Comparison of ENCODE assay signal across 9 mouse cellular contexts in genomic region chr7:140922398-140923069, GRCm38 (mm10). TPM values are rescaled to one million over a fixed set of nuclear protein-coding genes. Genes with fewer than 3 reads are reported as not detected.
DNase-seq lines count a peak whose midpoint lies in the region; ATAC-seq and TF ChIP-seq lines count a peak whose summit lies in the region.
"Had no signal": no experiment of that assay in that cellular context is flagged by ENCODE, and none has a peak within 500 bp of the region (broad histone marks: within the 10 kb centered on the region; RNA-seq: fewer than 3 reads in every experiment).

No protein-coding gene starts in this region.

- 0 out of 2 replicates have a peak, but pooled peaks have one; percentile 20 for TF ChIP-seq POLR2A in liver, adult 2 months (IDR thresholded peaks at IDR 0.05; ENCODE audit: extremely low read depth, insufficient read depth, low read length)

- DNase-seq in layer of hippocampus, postnatal 10 days (ENCODE audit: low spot score in 2 of 2): peak; percentile 52 to 58
- no peak for DNase-seq in layer of hippocampus, adult 11-12 months (ENCODE audit: low spot score)
- peak; percentile 79 for DNase-seq in brain, adult 2 months (ENCODE audit: low read depth, low spot score)
- peak; percentile 70 for DNase-seq in forebrain, embryonic 11.5 days (ENCODE audit: low spot score)
- DNase-seq in liver, adult 2 months (ENCODE audit: extremely low read depth, low read depth, low spot score): peak; percentile 94
- no peak for DNase-seq in frontal cortex, postnatal 10 days (ENCODE audit: low spot score in 2 of 2)

- H3K4me2 ChIP-seq in forebrain, embryonic 11.5 days (ENCODE audit: low read depth, low read length, severe bottlenecking): peak overlapping the region; percentile 81
- H3K4me2 ChIP-seq in hindbrain, embryonic 15.5 days: peak overlapping the region; percentile 99

- WGBS in forebrain, embryonic 11.5 days: under 1% methylated on average over 49 of the region's 49 CpGs
- under 1% methylated on average over 49 of the region's 49 CpGs for WGBS in hindbrain, embryonic 15.5 days
- WGBS in liver, adult 2 months: 10% methylated on average over 49 of the region's 49 CpGs

- ATAC-seq in forebrain, embryonic 11.5 days (replicated peaks; ENCODE audit: low FRiP score): peak; percentile 30; the same call in 1 of the 2 replicates
- ATAC-seq in hindbrain, embryonic 15.5 days (ENCODE audit: low FRiP score, low read depth): peak; percentile 76
- 0 out of 2 replicates have a peak, but pooled peaks have one; percentile 10 for ATAC-seq in monocyte, adult 5-6 weeks (replicated peaks; ENCODE audit: insufficient number of reproducible peaks, low FRiP score, low TSS enrichment, poor library complexity, severe bottlenecking)

- H3K4me3 ChIP-seq in forebrain, embryonic 11.5 days (ENCODE audit: low read depth, low read length): peak overlapping the region; percentile 30
- peak overlapping the region; percentile 51 for H3K4me3 ChIP-seq in hindbrain, embryonic 15.5 days
- peak overlapping the region; percentile 3; the same call in 1 of the 2 replicates for H3K4me3 ChIP-seq in liver, adult 2 months (ENCODE audit: insufficient read depth, low read depth, low read length)

- no peak overlapping the region for H3K27ac ChIP-seq in forebrain, embryonic 11.5 days (ENCODE audit: low read depth, low read length)
- no peak overlapping the region for H3K27ac ChIP-seq in hindbrain, embryonic 15.5 days (replicated peaks)
- H3K27ac ChIP-seq in liver, adult 2 months (replicated peaks; ENCODE audit: insufficient read depth, low read depth, low read length): peak overlapping the region; percentile 39; the same call in 1 of the 2 replicates

- peaks cover 6% of the 10 kb centered on the region; the same call in 1 of the 2 replicates for H3K4me1 ChIP-seq in forebrain, embryonic 11.5 days (replicated peaks; ENCODE audit: control insufficient read depth, insufficient read depth, low read length)
- peaks cover 18% of the 10 kb centered on the region for H3K4me1 ChIP-seq in hindbrain, embryonic 15.5 days (replicated peaks)
- peaks cover 27% of the 10 kb centered on the region for H3K4me1 ChIP-seq in liver, adult 2 months (ENCODE audit: control insufficient read depth, insufficient read depth, low read length)

- H3K9ac ChIP-seq in forebrain, embryonic 11.5 days (ENCODE audit: low read length): peak overlapping the region; percentile 41; the same call in 1 of the 2 replicates
- peak overlapping the region; percentile 42 for H3K9ac ChIP-seq in hindbrain, embryonic 15.5 days
- no peak overlapping the region for H3K9ac ChIP-seq in liver, adult 2 months (ENCODE audit: low read depth, low read length)

- H3K79me2 ChIP-seq in liver, adult 2 months (ENCODE audit: control insufficient read depth, insufficient read depth, low read length): no peaks in the 10 kb centered on the region

- no peaks in the 10 kb centered on the region for H3K36me3 ChIP-seq in forebrain, embryonic 11.5 days (ENCODE audit: control insufficient read depth, insufficient read depth, low read length)
- H3K36me3 ChIP-seq in hindbrain, embryonic 15.5 days: no peaks in the 10 kb centered on the region
- H3K36me3 ChIP-seq in liver, adult 2 months (ENCODE audit: control insufficient read depth, insufficient read depth, low read length): peaks cover 26% of the 10 kb centered on the region; the same call in 1 of the 2 replicates

- no peaks in the 10 kb centered on the region for H3K9me3 ChIP-seq in forebrain, embryonic 11.5 days (ENCODE audit: control insufficient read depth, low read length)
- no peaks in the 10 kb centered on the region for H3K9me3 ChIP-seq in hindbrain, embryonic 15.5 days

- H3K27me3 ChIP-seq in forebrain, embryonic 11.5 days (ENCODE audit: control insufficient read depth, insufficient read depth, low read length): peaks cover 52% of the 10 kb centered on the region
- H3K27me3 ChIP-seq in hindbrain, embryonic 15.5 days: peaks cover 71% of the 10 kb centered on the region
- no peaks in the 10 kb centered on the region for H3K27me3 ChIP-seq in liver, adult 2 months (ENCODE audit: control insufficient read depth, insufficient read depth, low read length)

- TF ChIP-seq CTCF in liver, adult 2 months (IDR thresholded peaks at IDR 0.05; ENCODE audit: low read depth, low read length): peak; percentile 31

RNA-seq across cellular contexts. Expression of gene Nlrp6, which starts 1.8 kb away (rescaled TPM):
- total RNA-seq in layer of hippocampus, postnatal 10 days (2021): under 1 TPM; 0.27 to 0.53 TPM
- 0.11 and 0.37 TPM in 2 replicates for polyA plus RNA-seq in forebrain, embryonic 11.5 days (2014; fragmentation: Nextera tagmentation; extraction: Ambion mirVana)
- polyA plus RNA-seq in hindbrain, embryonic 15.5 days (2015; fragmentation: Nextera tagmentation; extraction: Ambion mirVana): 0.67 and 0.88 TPM in 2 replicates
- total RNA-seq in liver, adult 2 months (2014; rRNA removed): 28.9 and 33.4 TPM in 2 replicates
- 72.9 and 119 TPM in 2 replicates for polyA plus RNA-seq in liver, adult 2 months (2012; rRNA removed)
- 0.10 TPM in 1 of 3 replicates, not detected in the others for total RNA-seq in monocyte, adult 5-6 weeks (2017)

RNA-seq across cellular contexts. Expression of gene Pgghg, which starts 18.7 kb away (rescaled TPM):
- total RNA-seq in layer of hippocampus, postnatal 10 days (2021): 1 to 10 TPM; 4.2 to 5.0 TPM
- 15.8 and 16.1 TPM in 2 replicates for polyA plus RNA-seq in forebrain, embryonic 11.5 days (2014; fragmentation: Nextera tagmentation; extraction: Ambion mirVana)
- polyA plus RNA-seq in hindbrain, embryonic 15.5 days (2015; fragmentation: Nextera tagmentation; extraction: Ambion mirVana): 9.1 TPM in 2 replicates
- 16.6 and 19.1 TPM in 2 replicates for total RNA-seq in liver, adult 2 months (2014; rRNA removed)
- 41.3 and 43.3 TPM in 2 replicates for polyA plus RNA-seq in liver, adult 2 months (2012; rRNA removed)
- 10.6 to 14.2 TPM (median 13.8 TPM) in 3 replicates for total RNA-seq in monocyte, adult 5-6 weeks (2017)

RNA-seq across cellular contexts. Expression of gene Cox8b, which starts 22.3 kb away (rescaled TPM):
- not detected for total RNA-seq in layer of hippocampus, postnatal 10 days (2021)
- not detected in 2 replicates for polyA plus RNA-seq in forebrain, embryonic 11.5 days (2014; fragmentation: Nextera tagmentation; extraction: Ambion mirVana)
- not detected in 2 replicates for polyA plus RNA-seq in hindbrain, embryonic 15.5 days (2015; fragmentation: Nextera tagmentation; extraction: Ambion mirVana)
- total RNA-seq in liver, adult 2 months (2014; rRNA removed): 0.55 and 0.81 TPM in 2 replicates
- not detected in 2 replicates for polyA plus RNA-seq in liver, adult 2 months (2012; rRNA removed)
- not detected in 3 replicates for total RNA-seq in monocyte, adult 5-6 weeks (2017)

RNA-seq across cellular contexts. Expression of gene Ifitm5, which starts 27.6 kb away (rescaled TPM):
- total RNA-seq in layer of hippocampus, postnatal 10 days (2021): not detected
- polyA plus RNA-seq in forebrain, embryonic 11.5 days (2014; fragmentation: Nextera tagmentation; extraction: Ambion mirVana): 0.49 TPM in 1 of 2 replicates, not detected in the other
- 0.75 and 0.82 TPM in 2 replicates for polyA plus RNA-seq in hindbrain, embryonic 15.5 days (2015; fragmentation: Nextera tagmentation; extraction: Ambion mirVana)
- 0.40 and 0.55 TPM in 2 replicates for total RNA-seq in liver, adult 2 months (2014; rRNA removed)
- polyA plus RNA-seq in liver, adult 2 months (2012; rRNA removed): 0.76 and 1.0 TPM in 2 replicates
- total RNA-seq in monocyte, adult 5-6 weeks (2017): 2.4 TPM in 1 of 3 replicates, not detected in the others
- total RNA-seq: left cerebral cortex, postnatal 25 days had no signal

RNA-seq across cellular contexts. Expression of gene Gm45717, which starts 33.2 kb away (rescaled TPM):
- not detected for total RNA-seq in layer of hippocampus, postnatal 10 days (2021)
- not detected in 2 replicates for polyA plus RNA-seq in forebrain, embryonic 11.5 days (2014; fragmentation: Nextera tagmentation; extraction: Ambion mirVana)
- polyA plus RNA-seq in hindbrain, embryonic 15.5 days (2015; fragmentation: Nextera tagmentation; extraction: Ambion mirVana): not detected in 2 replicates
- total RNA-seq in liver, adult 2 months (2014; rRNA removed): not detected in 2 replicates
- not detected in 2 replicates for polyA plus RNA-seq in liver, adult 2 months (2012; rRNA removed)
- total RNA-seq in monocyte, adult 5-6 weeks (2017): not detected in 3 replicates
- total RNA-seq: left cerebral cortex, postnatal 25 days had no signal

Comparison
In these comparisons a context has a peak if more than half of its experiments do, and no peak if none do; other contexts are left out.
1. DNase-seq: peak in layer of hippocampus, postnatal 10 days (2 of 2), brain, adult 2 months (single experiment), forebrain, embryonic 11.5 days (single experiment) and liver, adult 2 months (single experiment); none in layer of hippocampus, adult 11-12 months (single experiment) and frontal cortex, postnatal 10 days (0 of 2).
2. ATAC-seq: peak in every context shown above with its lines; median percentile 76 in hindbrain, embryonic 15.5 days; 30 in forebrain, embryonic 11.5 days; 10 in monocyte, adult 5-6 weeks.
3. RNA of gene Nlrp6, which starts 1.8 kb away (total RNA-seq): 28.9 to 33.4 TPM in liver, adult 2 months; 0.27 to 0.53 TPM in layer of hippocampus, postnatal 10 days and 0.10 TPM in monocyte, adult 5-6 weeks; every median in the first group is over 10 times any median in the second.
4. Peak in every context shown above with its lines, with median percentiles within 50 percentile points of each other: H3K4me3 ChIP-seq.